Mouse (Mus musculus) forebrain, embryonic 12.5 days (tissue): Measurements from ENCODE around the gene Zfp654. TPM values are rescaled to one million over a fixed set of nuclear protein-coding genes. Genes with fewer than 3 reads are reported as not detected.

ENCODE experiments used
- ATAC-seq: fragments of 200-750 bp; cut with Nextera tagmentation; 2 replicates; pipeline ENCODE4 v1.8.0; 2017; ENCODE audit warnings: moderate TSS enrichment; ENCODE audit not compliant: low FRiP score
- H3K27ac ChIP-seq: fragments of 300-500 bp; sonication (generic); 2 replicates; pipeline ENCODE4 v1.5.1; 2016; ENCODE audit warnings: mild to moderate bottlenecking
- H3K27me3 ChIP-seq: fragments of 300-500 bp; sonication (generic); 2 replicates; pipeline ENCODE4 v1.6.1; 2016; ENCODE audit warnings: mild to moderate bottlenecking
- H3K36me3 ChIP-seq: fragments of 300-500 bp; sonication (generic); replicated peaks from 2 replicates; pipeline ENCODE4 v1.6.1; 2016; ENCODE audit warnings: mild to moderate bottlenecking
- H3K4me1 ChIP-seq: fragments of 300-500 bp; sonication (generic); 2 replicates; pipeline ENCODE4 v1.6.1; 2016
- H3K4me2 ChIP-seq: fragments of 300-500 bp; sonication (generic); 2 replicates; pipeline ENCODE4 v1.6.1; 2016; ENCODE audit warnings: mild to moderate bottlenecking, moderate library complexity
- H3K4me3 ChIP-seq: fragments of 300-500 bp; sonication (generic); replicated peaks from 2 replicates; pipeline ENCODE4 v1.5.1; 2016; ENCODE audit warnings: mild to moderate bottlenecking
- H3K9ac ChIP-seq: fragments of 300-500 bp; sonication (generic); 2 replicates; pipeline ENCODE4 v1.6.1; 2016; ENCODE audit warnings: mild to moderate bottlenecking
- H3K9me3 ChIP-seq: fragments of 300-500 bp; sonication (generic); 2 replicates; pipeline ENCODE4 v1.6.1; 2016
- WGBS: fragments of 180-500 bp; shearing (Covaris S2); methylation state at CpG from one replicate; pipeline ENCODE4 v1.1.7; 2016; 5-methylcytosine and 5-hydroxymethylcytosine counted together
- polyA plus RNA-seq: library from polyadenylated mRNA; unstranded; fragments of >200 nt; fragmentation: Nextera tagmentation; extraction: Ambion mirVana; gene quantifications from 2 replicates; pipeline ENCODE4 v1.2.1, GENCODE M21; 2016

Gene Zfp654
- polyA plus RNA-seq, 1 experiment from 2014 or later = 9.6 TPM

GRCm38 (mm10) chr16:64803041-64803440, 48.4 kb downstream of the Zfp654 start:
- 92% methylated on average over 3 of the region's 3 CpGs for WGBS
- Histone ChIP-seq H3K9ac (no peak overlapping the region), H3K9me3 (no peaks in the 10 kb centered on the region), H3K4me2 (no peak overlapping the region), H3K27me3 (no peaks in the 10 kb centered on the region), H3K4me1 (no peaks in the 10 kb centered on the region), H3K27ac (no peak overlapping the region), H3K4me3 (no peak overlapping the region), H3K36me3 (peaks cover 10% of the 10 kb centered on the region; the same call in 1 of the 2 replicates)
- ATAC-seq = no peak

- H3K9me3 ChIP-seq = no peaks in the 10 kb centered on the region
- no peak overlapping the region for H3K4me3 ChIP-seq
- no peak overlapping the region for H3K9ac ChIP-seq
- H3K27me3 ChIP-seq = no peaks in the 10 kb centered on the region
- H3K27ac ChIP-seq = no peak overlapping the region
- no peaks in the 10 kb centered on the region for H3K4me1 ChIP-seq
- no peak for ATAC-seq
- H3K36me3 ChIP-seq = peaks cover 10% of the 10 kb centered on the region; the same call in 1 of the 2 replicates
- no peak overlapping the region for H3K4me2 ChIP-seq
Measured at GRCm38 (mm10) chr16:64801638-64802037, 49.8 kb downstream of the Zfp654 start.

DNA sequence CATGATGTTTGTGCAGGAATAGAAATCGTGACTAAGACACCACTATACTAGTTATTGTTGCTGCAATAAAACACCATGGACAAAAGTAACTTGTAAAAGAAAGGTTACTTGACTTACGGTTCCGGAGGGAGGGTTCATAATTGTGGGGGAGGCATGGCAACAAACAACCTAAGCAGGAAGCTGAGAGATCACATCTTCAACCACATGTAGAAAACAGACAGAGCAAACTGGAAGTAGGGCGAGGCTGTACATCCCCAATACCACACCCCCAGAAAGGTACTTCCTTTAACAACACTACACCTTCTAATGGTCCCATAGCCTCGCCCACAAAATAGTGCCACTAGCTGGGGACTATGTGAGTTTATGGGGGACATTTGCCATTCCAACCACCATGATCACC, 51.1 kb downstream of the Zfp654 start:
- H3K27me3 ChIP-seq = no peaks in the 10 kb centered on the region
- peaks cover 4% of the 10 kb centered on the region; the same call in 1 of the 2 replicates for H3K36me3 ChIP-seq
- H3K4me2 ChIP-seq = no peak overlapping the region
- H3K9me3 ChIP-seq = no peaks in the 10 kb centered on the region
- 92% methylated on average over 5 of the region's 5 CpGs for WGBS
- no peak overlapping the region for H3K9ac ChIP-seq
- no peak overlapping the region for H3K27ac ChIP-seq
- no peak overlapping the region for H3K4me3 ChIP-seq
- no peak for ATAC-seq
- H3K4me1 ChIP-seq = no peaks in the 10 kb centered on the region

DNA sequence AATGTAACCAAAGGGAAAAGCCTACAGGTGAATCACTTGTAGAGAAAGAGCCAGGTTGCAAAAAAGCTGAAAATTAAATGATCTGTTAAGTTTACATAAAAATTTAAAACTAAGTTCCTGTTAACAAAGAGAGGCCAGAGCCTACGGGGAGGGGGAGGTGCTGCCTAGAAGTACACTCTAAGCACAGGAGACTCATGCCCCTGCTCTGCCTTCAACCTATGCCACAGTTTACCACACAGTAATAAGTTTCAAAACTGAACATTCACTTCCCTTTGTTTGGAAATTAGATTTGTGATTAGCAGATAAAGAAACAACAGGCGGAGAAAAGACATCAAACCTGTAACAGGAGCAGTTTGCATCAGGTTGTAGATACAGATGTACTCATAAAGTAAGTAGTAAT, 56.6 kb downstream of the Zfp654 start:
- 88% methylated on average over 2 of the region's 2 CpGs for WGBS
- no peak overlapping the region for H3K27ac ChIP-seq
- H3K4me3 ChIP-seq = no peak overlapping the region
- no peak for ATAC-seq
- H3K36me3 ChIP-seq = no peaks in the 10 kb centered on the region
- no peak overlapping the region for H3K9ac ChIP-seq
- no peak overlapping the region for H3K4me2 ChIP-seq
- H3K9me3 ChIP-seq = no peaks in the 10 kb centered on the region
- no peaks in the 10 kb centered on the region for H3K27me3 ChIP-seq
- H3K4me1 ChIP-seq = no peaks in the 10 kb centered on the region

DNA sequence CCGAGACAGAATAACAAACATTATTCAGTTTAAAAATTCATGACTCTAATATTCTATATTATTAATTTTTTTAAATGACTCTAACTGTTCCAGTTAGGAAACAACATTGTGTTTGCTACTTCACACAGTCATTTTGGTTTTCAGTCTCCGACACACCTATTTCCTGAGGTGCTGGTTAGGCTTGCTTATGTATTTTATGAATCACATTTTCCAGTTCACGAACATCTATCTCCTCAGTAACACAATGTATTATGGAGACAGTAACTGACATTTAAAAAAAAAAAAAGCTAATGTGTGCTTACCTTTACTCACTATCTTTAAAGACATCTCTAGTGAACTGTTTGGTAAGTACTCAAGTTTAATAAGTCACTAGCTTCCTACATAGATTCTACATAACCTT, 61.7 kb downstream of the Zfp654 start:
- no peak overlapping the region for H3K27ac ChIP-seq
- WGBS = 94% methylated on average over 3 of the region's 3 CpGs
- no peak overlapping the region for H3K4me3 ChIP-seq
- H3K4me1 ChIP-seq = no peaks in the 10 kb centered on the region
- H3K36me3 ChIP-seq = peaks cover 17% of the 10 kb centered on the region
- H3K9ac ChIP-seq = no peak overlapping the region
- H3K4me2 ChIP-seq = no peak overlapping the region
- H3K9me3 ChIP-seq = no peaks in the 10 kb centered on the region
- no peaks in the 10 kb centered on the region for H3K27me3 ChIP-seq
- ATAC-seq = no peak

GRCm38 (mm10) chr16:64775516-64775915, 75.9 kb downstream of the Zfp654 start:
- H3K36me3 ChIP-seq = no peaks in the 10 kb centered on the region
- H3K4me1 ChIP-seq = peaks cover 3% of the 10 kb centered on the region; the same call in 1 of the 2 replicates
- no peaks in the 10 kb centered on the region for H3K9me3 ChIP-seq
- no peak overlapping the region for H3K4me3 ChIP-seq
- H3K9ac ChIP-seq = no peak overlapping the region
- H3K4me2 ChIP-seq = no peak overlapping the region
- WGBS = 84% methylated on average over 1 of the region's 1 CpGs
- H3K27ac ChIP-seq = no peak overlapping the region
- no peaks in the 10 kb centered on the region for H3K27me3 ChIP-seq
- ATAC-seq = no peak

GRCm38 (mm10) chr16:64771431-64771818, 80.0 kb downstream of the Zfp654 start:
- Histone ChIP-seq H3K4me1 (peaks cover 12% of the 10 kb centered on the region), H3K4me3 (peak overlapping the region; percentile 91), H3K36me3 (peaks cover 10% of the 10 kb centered on the region), H3K27me3 (no peaks in the 10 kb centered on the region), H3K9ac (no peak overlapping the region), H3K27ac (peak overlapping the region; percentile 85), H3K4me2 (peak overlapping the region; percentile 61), H3K9me3 (no peaks in the 10 kb centered on the region)
- WGBS = 93% methylated on average over 2 of the region's 2 CpGs
- peak; percentile 19; the same call in 1 of the 2 replicates for ATAC-seq

DNA sequence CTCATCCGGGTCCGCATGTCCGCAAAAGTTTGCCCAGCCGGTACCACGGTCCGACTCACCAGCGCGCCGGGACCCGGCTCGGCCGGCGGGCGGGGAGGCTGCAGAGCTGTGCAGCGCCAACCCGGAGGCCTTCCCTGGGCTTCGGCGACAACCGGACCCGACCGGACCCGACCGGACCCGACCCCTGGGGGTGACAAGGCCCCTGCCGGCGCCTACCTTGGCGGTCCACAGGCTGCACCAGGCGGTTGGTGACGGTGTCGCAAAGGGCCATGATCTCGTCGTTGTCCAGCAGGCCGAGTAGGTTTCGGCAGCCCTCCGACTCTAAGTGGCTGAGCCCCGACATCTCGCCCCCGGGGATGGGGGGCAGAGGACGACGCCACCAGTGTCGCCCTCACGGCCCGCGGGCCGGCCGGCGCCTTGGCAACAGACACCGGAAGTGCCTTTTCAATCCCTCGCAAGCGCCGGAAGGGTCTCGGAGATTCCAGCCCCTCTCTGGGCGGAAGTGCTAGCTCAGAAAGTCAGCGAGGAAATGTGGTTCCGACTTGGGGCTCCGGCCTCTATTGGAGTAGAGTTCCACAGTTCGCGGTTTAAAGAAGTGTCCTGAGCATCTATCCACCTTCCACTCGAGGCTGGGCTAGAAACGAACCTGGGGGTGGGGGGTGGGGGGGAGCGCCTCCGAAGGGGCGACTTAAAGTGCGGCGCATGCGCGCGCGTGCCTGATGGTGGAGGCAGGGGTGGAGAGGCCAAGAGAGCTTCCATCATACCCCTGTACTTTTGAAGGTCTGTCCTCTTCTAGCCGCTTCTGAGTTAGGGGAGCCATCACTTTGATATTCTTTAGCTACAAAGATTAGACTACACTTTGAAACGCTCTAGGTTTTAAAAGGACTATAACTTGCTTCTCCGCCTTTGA, 80.7 kb downstream of the Zfp654 start, which contains the start of gene 4930453N24Rik:
Gene 4930453N24Rik, minus strand, starts transcription at position 641 of the 910 bp plus-strand sequence.
- H3K4me1 ChIP-seq = peaks cover 12% of the 10 kb centered on the region
- H3K36me3 ChIP-seq = peaks cover 16% of the 10 kb centered on the region
- H3K27ac ChIP-seq = peak within 1 kb of the TSS; percentile 85
- peak; percentile 95 for ATAC-seq
- WGBS = 2% methylated on average over 72 of the region's 72 CpGs
- H3K9me3 ChIP-seq = no peaks in the 10 kb centered on the region
- H3K27me3 ChIP-seq = no peaks in the 10 kb centered on the region
- H3K4me3 ChIP-seq = peak within 1 kb of the TSS; percentile 91
- peak within 1 kb of the TSS; percentile 83 for H3K9ac ChIP-seq
- peak within 1 kb of the TSS; percentile 61 for H3K4me2 ChIP-seq

GRCm38 (mm10) chr16:64766696-64767300, 84.7 kb downstream of the Zfp654 start:
- Histone ChIP-seq H3K9ac (no peak overlapping the region), H3K36me3 (peaks cover 45% of the 10 kb centered on the region), H3K9me3 (peaks cover 9% of the 10 kb centered on the region), H3K27me3 (no peaks in the 10 kb centered on the region), H3K4me3 (no peak overlapping the region), H3K4me2 (no peak overlapping the region), H3K27ac (no peak overlapping the region), H3K4me1 (peaks cover 12% of the 10 kb centered on the region)
- ATAC-seq = no peak
- 89% methylated on average over 8 of the region's 8 CpGs for WGBS

GRCm38 (mm10) chr16:64759245-64759626, 92.2 kb downstream of the Zfp654 start:
- WGBS = 95% methylated on average over 1 of the region's 1 CpGs
- no peak overlapping the region for H3K9ac ChIP-seq
- no peak overlapping the region for H3K27ac ChIP-seq
- H3K4me2 ChIP-seq = no peak overlapping the region
- peaks cover 9% of the 10 kb centered on the region for H3K9me3 ChIP-seq
- no peak for ATAC-seq
- no peaks in the 10 kb centered on the region for H3K4me1 ChIP-seq
- H3K36me3 ChIP-seq = peaks cover 18% of the 10 kb centered on the region
- H3K27me3 ChIP-seq = no peaks in the 10 kb centered on the region
- no peak overlapping the region for H3K4me3 ChIP-seq

- H3K4me1 ChIP-seq = no peaks in the 10 kb centered on the region
- H3K4me3 ChIP-seq = no peak overlapping the region
- no peak overlapping the region for H3K27ac ChIP-seq
- WGBS = 87% methylated on average over 6 of the region's 6 CpGs
- H3K27me3 ChIP-seq = no peaks in the 10 kb centered on the region
- peaks cover 9% of the 10 kb centered on the region for H3K9me3 ChIP-seq
- no peak overlapping the region for H3K4me2 ChIP-seq
- peaks cover 15% of the 10 kb centered on the region for H3K36me3 ChIP-seq
- no peak overlapping the region for H3K9ac ChIP-seq
- no peak for ATAC-seq
Measured at GRCm38 (mm10) chr16:64758561-64759244, 92.7 kb downstream of the Zfp654 start.

DNA sequence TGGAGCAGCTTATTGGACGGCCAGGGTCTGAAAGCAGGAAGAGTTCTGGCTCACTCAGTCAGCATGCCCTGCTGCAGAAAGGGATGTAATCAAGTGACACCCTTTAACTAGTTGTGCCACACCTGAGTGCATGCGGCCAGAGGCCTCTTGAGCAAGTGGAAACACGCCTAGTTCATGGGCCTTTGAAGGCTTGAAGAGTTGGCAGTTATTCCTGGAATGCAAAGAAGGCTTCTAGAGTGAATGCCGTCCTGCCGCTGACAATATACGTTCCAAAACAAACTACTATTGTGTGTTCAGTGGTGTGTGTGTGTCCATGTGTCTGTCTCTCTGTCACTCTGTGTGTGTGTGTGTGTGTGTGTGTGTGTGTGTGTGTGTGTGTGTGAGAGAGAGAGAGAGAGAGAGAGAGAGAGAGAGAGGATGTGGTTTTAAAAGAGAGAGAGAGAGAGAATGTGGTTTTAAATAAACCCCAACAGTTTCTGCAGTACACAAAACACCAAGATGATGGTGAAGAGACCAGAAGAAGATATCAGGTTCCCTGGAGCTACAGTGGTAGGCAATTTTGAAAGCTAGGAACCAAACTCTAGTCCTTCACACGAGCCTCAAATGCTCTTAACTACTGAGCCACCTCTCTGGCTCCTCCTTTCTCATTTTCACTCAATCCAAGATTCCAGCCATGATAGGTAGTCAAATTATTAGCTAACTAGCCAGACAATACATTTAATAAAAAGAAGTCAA, 93.6 kb downstream of the Zfp654 start:
- Histone ChIP-seq H3K4me3 (no peak overlapping the region), H3K4me1 (no peaks in the 10 kb centered on the region), H3K27ac (no peak overlapping the region), H3K27me3 (no peaks in the 10 kb centered on the region), H3K4me2 (no peak overlapping the region), H3K9ac (no peak overlapping the region), H3K9me3 (peaks cover under 1% of the 10 kb centered on the region; the same call in 1 of the 2 replicates), H3K36me3 (peaks cover 7% of the 10 kb centered on the region)
- ATAC-seq = no peak
- 93% methylated on average over 7 of the region's 7 CpGs for WGBS
